Mouse (Mus musculus): Measurements from ENCODE around the gene Gsg1.

DNA sequence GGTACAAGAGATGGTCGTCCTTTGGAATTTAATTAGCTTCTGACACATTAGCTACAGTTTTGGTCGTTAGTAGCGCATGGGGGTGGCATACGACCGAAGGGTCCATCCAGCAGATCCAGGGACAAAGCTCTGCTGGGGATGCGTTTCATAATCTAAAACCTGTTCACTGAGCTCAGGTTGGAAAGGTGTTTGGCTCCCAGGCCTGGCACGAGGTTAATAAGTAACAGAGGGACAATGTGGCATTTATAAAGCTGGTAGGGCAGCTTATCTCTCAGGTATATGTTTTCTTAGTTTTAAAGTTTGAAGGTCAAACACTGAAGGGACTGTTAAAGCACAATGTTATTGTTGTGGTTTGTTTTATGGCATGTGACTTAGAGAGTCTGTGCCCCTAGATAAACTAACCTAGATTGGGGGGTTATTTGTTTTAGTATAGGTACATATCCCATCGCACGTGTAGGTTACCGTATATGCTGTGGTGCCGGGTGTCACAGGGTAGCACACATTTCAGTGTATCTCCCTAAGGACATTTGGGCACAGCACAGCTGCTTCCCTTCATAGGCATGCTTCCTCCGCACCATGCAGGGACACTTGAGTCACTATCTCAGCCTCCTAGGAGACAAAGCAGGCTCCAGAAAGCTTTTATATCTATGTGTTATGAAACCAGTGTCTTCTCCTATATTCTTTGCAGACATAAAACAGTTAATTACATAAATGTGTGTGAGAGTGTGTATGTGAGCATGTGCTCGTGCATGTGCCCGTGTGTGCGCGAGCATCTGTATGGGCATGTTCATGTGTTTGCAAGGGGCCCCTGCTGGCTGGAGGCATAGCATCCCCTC, 53.8 kb downstream of the Gsg1 start:
- TF ChIP-seq CTCF (IDR thresholded peaks at IDR 0.05; ENCODE audit: low read depth) = no peak
- TF ChIP-seq EP300 (IDR thresholded peaks at IDR 0.05; ENCODE audit: low read depth) = no peak

Measured in liver, postnatal 0 days (tissue).